Mouse (Mus musculus): ENCODE measurements around the gene Dcun1d3. TPM values are rescaled to one million over a fixed set of nuclear protein-coding genes. Genes with fewer than 3 reads are reported as not detected.

Dcun1d3 gene
- polyA plus RNA-seq, 1 experiment: 10.9 TPM

DNA sequence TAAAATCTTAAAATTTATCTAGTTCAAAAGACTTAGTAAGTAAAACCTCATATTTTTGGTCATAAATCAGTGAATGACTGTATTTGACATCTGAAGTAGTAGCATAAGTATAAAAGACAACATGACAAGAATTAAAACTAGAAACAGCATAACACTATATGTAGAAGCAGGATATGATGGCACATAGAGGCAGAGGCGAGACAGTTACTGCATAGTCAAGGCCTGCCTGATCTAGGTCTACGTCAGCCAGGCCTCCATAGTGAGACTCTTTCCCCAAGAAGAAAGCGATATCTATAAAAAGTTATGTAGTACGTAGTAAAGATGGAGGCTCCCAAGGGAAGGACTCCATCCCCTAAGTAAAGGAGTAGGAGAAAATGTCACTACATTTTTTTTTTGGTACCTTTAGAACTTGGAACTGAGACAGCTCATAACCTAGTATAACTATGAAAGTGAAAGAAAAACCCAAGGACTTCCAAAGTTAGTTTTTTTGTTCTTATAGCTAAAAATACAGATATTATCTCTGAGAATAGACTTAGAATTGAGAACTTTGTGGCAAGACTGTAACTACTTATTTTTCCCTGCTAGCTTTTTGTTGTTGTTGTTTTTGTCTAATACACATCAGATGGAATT is 54.2 kb downstream of the Dcun1d3 start:
- Histone ChIP-seq H3K4me1 (ENCODE audit: control insufficient read depth, insufficient read depth, low read length) (no peaks in the 10 kb centered on the region), H3K27ac (ENCODE audit: insufficient read depth, low read length) (no peak overlapping the region), H3K4me3 (ENCODE audit: insufficient read depth, low read length) (no peak overlapping the region)
- TF ChIP-seq CTCF (IDR thresholded peaks at IDR 0.05; ENCODE audit: extremely low read depth, insufficient read depth, low read length): no peak

DNA sequence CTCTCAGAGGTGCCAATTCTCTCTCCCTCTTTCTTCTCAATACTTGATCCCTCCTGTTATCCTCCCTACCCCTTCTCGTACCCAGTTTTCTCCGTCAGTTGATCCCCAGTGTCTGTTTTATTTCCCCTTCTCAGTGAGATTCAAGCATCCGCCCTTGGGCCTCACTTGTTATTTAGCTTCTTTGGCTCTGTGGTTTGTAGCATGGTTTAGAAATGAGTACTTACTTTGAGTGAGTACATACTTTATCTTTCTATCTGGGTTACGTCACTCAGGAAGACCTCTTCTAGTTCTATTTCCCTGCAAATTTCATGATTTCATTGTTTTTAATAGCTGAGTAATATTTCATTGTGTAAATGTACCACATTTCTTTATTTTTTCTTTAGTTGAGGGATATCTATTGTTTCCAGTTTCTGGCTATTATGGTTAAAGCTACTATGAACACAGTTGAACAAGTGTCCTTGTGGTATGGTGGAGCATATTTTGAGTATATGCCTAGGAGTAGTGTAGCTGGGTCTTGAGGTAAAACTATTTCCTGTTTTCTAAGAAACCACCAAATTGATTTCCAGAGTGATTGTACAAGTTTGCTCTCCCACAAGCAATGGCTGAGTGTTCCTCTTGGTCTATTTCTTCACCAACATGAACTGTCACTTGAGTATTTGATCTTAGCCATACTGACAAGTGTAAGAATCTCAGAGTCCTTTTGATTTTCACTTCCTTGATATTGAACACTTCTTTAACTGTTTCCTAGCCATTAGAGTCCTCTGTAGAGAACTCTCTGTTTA is 59.9 kb downstream of the Dcun1d3 start:
- Histone ChIP-seq H3K4me3 (ENCODE audit: insufficient read depth, low read length) (no peak overlapping the region), H3K4me1 (ENCODE audit: control insufficient read depth, insufficient read depth, low read length) (no peaks in the 10 kb centered on the region), H3K27ac (ENCODE audit: insufficient read depth, low read length) (no peak overlapping the region)
- TF ChIP-seq CTCF (IDR thresholded peaks at IDR 0.05; ENCODE audit: extremely low read depth, insufficient read depth, low read length) (no peak), POLR2A (IDR thresholded peaks at IDR 0.05; ENCODE audit: extremely low read depth, insufficient read depth, low read length) (no peak)

DNA sequence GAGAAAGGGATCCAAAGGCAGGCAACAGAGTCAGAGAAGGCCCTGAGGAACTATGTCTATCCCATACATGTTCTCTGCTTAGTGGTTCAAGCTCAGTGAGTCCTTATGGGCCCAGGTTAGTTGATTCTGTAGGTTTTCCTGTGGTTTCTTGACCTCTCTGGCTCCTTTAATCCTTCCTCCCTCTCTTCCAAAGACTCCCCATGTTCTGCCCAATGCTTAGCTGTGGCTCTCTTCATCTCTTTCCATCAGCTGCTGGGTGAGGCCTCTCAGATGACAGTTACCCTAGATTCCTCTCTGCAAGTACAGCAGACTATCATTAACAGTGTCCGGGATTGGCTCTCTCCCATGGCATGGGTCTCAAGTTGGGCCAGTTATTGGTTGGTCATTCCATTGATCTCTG is 60.7 kb downstream of the Dcun1d3 start:
- no peak overlapping the region for H3K27ac ChIP-seq (ENCODE audit: insufficient read depth, low read length)
- TF ChIP-seq POLR2A (IDR thresholded peaks at IDR 0.05; ENCODE audit: extremely low read depth, insufficient read depth, low read length) (no peak), CTCF (IDR thresholded peaks at IDR 0.05; ENCODE audit: extremely low read depth, insufficient read depth, low read length) (no peak)
- H3K4me1 ChIP-seq (ENCODE audit: control insufficient read depth, insufficient read depth, low read length): no peaks in the 10 kb centered on the region
- no peak overlapping the region for H3K4me3 ChIP-seq (ENCODE audit: insufficient read depth, low read length)

DNA sequence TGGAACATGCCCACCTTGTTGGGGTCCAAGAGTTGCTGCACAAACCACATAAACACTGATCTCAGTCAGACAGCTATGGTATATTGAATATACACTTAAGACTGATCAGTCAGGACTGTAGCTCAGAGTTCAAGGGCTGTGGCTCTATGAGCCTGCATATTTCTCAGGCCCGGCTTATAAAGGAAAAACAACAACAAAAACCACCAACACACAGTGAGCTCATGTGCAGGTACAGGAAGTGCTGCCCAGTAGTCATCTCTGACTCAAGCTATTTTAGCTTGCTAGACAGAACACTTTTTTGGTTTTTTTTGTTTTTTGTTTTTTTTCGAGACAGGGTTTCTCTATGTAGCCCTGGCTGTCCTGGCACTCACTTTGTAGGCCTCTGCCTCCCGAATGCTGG is 87.4 kb downstream of the Dcun1d3 start:
- Histone ChIP-seq H3K27ac (ENCODE audit: insufficient read depth, low read length) (no peak overlapping the region), H3K4me1 (ENCODE audit: control insufficient read depth, insufficient read depth, low read length) (no peaks in the 10 kb centered on the region), H3K4me3 (ENCODE audit: insufficient read depth, low read length) (no peak overlapping the region)
- TF ChIP-seq POLR2A (IDR thresholded peaks at IDR 0.05; ENCODE audit: extremely low read depth, insufficient read depth, low read length) (no peak), CTCF (IDR thresholded peaks at IDR 0.05; ENCODE audit: extremely low read depth, insufficient read depth, low read length) (no peak)

DNA sequence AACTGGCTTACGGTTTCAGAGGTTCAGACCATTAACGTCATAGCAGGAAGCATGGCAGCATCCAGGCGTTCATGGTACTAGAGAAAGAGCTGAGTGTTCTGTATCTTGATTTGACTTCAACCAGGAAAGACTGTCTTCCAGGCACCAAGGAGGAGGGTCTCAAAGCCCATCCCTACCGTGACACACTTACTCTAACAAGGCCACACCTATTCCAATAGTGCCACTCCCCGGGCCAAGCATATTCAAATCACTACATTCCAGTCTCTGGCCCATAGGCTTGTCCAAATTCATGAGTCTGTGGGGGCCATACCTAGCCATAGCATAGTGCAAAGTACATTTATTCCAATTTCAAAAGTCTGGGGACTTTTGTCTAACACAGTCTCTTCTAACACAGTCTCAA is 88.7 kb downstream of the Dcun1d3 start:
- TF ChIP-seq CTCF (IDR thresholded peaks at IDR 0.05; ENCODE audit: extremely low read depth, insufficient read depth, low read length) (no peak), POLR2A (IDR thresholded peaks at IDR 0.05; ENCODE audit: extremely low read depth, insufficient read depth, low read length) (no peak)
- no peaks in the 10 kb centered on the region for H3K4me1 ChIP-seq (ENCODE audit: control insufficient read depth, insufficient read depth, low read length)
- H3K27ac ChIP-seq (ENCODE audit: insufficient read depth, low read length): no peak overlapping the region
- no peak overlapping the region for H3K4me3 ChIP-seq (ENCODE audit: insufficient read depth, low read length)

Other genes with a start within 250 kb of the Dcun1d3 start
- 0.06 and 0.13 TPM in 2 replicates for gene Acsm4, start 206.3 kb downstream of the Dcun1d3 start, polyA plus RNA-seq (2012; rRNA removed)
- 33.2 and 33.5 TPM in 2 replicates for gene Thumpd1, start 175.5 kb downstream of the Dcun1d3 start, polyA plus RNA-seq (2012; rRNA removed)
- not detected in 2 replicates for gene Acsm3, start 135.4 kb downstream of the Dcun1d3 start, polyA plus RNA-seq (2012; rRNA removed)
- 1.3 and 3.5 TPM in 2 replicates for gene Rexo5, start 102.3 kb downstream of the Dcun1d3 start, polyA plus RNA-seq (2012; rRNA removed)
- gene Eri2, start 102.2 kb downstream of the Dcun1d3 start, polyA plus RNA-seq (2012; rRNA removed): 6.9 TPM in 2 replicates
- 16.3 and 19.5 TPM in 2 replicates for gene Lyrm1, start 437 bp downstream of the Dcun1d3 start, polyA plus RNA-seq (2012; rRNA removed)
- 0.25 and 0.29 TPM in 2 replicates for gene Dnah3, start 199.0 kb upstream of the Dcun1d3 start, polyA plus RNA-seq (2012; rRNA removed)
- 12.3 and 13.4 TPM in 2 replicates for gene Tmem159, start 206.1 kb upstream of the Dcun1d3 start, polyA plus RNA-seq (2012; rRNA removed)
- gene Zp2, start 249.0 kb upstream of the Dcun1d3 start, polyA plus RNA-seq (2012; rRNA removed): 0.28 and 0.38 TPM in 2 replicates

Measured in cortical plate, adult 2 months (tissue).